Mouse (Mus musculus): ENCODE data around the gene Galm. TPM values are rescaled to one million over a fixed set of nuclear protein-coding genes. Genes with fewer than 3 reads are reported as not detected.

Gene Galm
- polyA plus RNA-seq, 1 experiment: 2.5 TPM

- no peak for TF ChIP-seq MYOG (IDR thresholded peaks at IDR 0.05; ENCODE audit: control insufficient read depth in 1 of 3, insufficient read depth in 1 of 3, insufficient read length in 2 of 3, low read depth in 2 of 3)
- TF ChIP-seq TCF3 (IDR thresholded peaks at IDR 0.05; ENCODE audit: insufficient read length, low read depth): no peak
- TF ChIP-seq MYOD1 (IDR thresholded peaks at IDR 0.05; ENCODE audit: control insufficient read depth in 1 of 3, insufficient read length in 2 of 3, low read depth in 2 of 3): no peak
- TF ChIP-seq E2F4 (IDR thresholded peaks at IDR 0.05; ENCODE audit: insufficient read depth): no peak
- TF ChIP-seq TCF12 (IDR thresholded peaks at IDR 0.05; ENCODE audit: insufficient read depth, poor library complexity, severe bottlenecking): no peak
- TF ChIP-seq POLR2AphosphoS2 (IDR thresholded peaks at IDR 0.05; ENCODE audit: insufficient read length, low read depth): no peak
- Histone ChIP-seq H3ac (ENCODE audit: control insufficient read depth, insufficient read length) (no peak overlapping the region), H3K27me3 (ENCODE audit: control insufficient read depth, insufficient read depth, insufficient read length) (no peaks in the 10 kb centered on the region), H3K36me3 (ENCODE audit: control insufficient read depth, insufficient read depth) (no peaks in the 10 kb centered on the region), H3K4me3 (no peak overlapping the region), H3K4me2 (ENCODE audit: low read depth) (no peak overlapping the region), H3K79me2 (ENCODE audit: control insufficient read depth, insufficient read depth) (no peaks in the 10 kb centered on the region)
Observed at GRCm38 (mm10) chr17:80233844-80234243, 106.6 kb downstream of the Galm start.

DNA sequence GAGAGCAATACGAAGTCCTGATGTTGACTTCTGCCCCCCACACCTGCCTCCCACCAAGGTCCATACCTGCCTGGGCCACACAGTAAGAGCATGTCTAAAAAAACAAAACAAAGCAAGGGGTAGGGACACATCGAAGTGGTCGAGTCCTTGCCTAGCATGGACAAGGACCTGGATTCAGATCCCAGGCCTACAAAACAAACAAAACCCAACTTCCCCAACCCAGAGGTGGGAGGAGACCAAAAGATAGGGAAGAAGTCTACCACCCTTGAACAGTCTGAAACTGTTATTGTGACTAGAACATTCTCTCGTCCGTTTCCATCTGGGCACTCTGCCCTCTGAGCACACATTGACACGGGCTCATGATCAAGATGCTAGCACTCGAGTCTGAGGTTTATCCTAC lies 107.1 kb downstream of the Galm start:
- Histone ChIP-seq H3K27me3 (ENCODE audit: control insufficient read depth, insufficient read depth, insufficient read length) (no peaks in the 10 kb centered on the region), H3K79me2 (ENCODE audit: control insufficient read depth, insufficient read depth) (no peaks in the 10 kb centered on the region), H3K4me2 (ENCODE audit: low read depth) (no peak overlapping the region), H3K36me3 (ENCODE audit: control insufficient read depth, insufficient read depth) (no peaks in the 10 kb centered on the region), H3ac (ENCODE audit: control insufficient read depth, insufficient read length) (no peak overlapping the region), H3K4me3 (no peak overlapping the region)
- TF ChIP-seq MYOD1 (IDR thresholded peaks at IDR 0.05; ENCODE audit: control insufficient read depth in 1 of 3, insufficient read length in 2 of 3, low read depth in 2 of 3) (no peak), CEBPB (IDR thresholded peaks at IDR 0.05; ENCODE audit: insufficient read depth, poor library complexity, severe bottlenecking) (no peak), USF1 (IDR thresholded peaks at IDR 0.05; ENCODE audit: low read depth) (no peak), MAX (IDR thresholded peaks at IDR 0.05; ENCODE audit: low read depth) (no peak), POLR2AphosphoS2 (IDR thresholded peaks at IDR 0.05; ENCODE audit: insufficient read length, low read depth) (no peak), REST (IDR thresholded peaks at IDR 0.05; ENCODE audit: insufficient read depth, insufficient read length) (no peak), TCF12 (IDR thresholded peaks at IDR 0.05; ENCODE audit: insufficient read depth, poor library complexity, severe bottlenecking) (no peak), E2F4 (IDR thresholded peaks at IDR 0.05; ENCODE audit: insufficient read depth) (no peak), TCF3 (IDR thresholded peaks at IDR 0.05; ENCODE audit: insufficient read length, low read depth) (no peak), SRF (IDR thresholded peaks at IDR 0.05; ENCODE audit: control insufficient read depth, insufficient read length, low read depth) (no peak), MYOG (IDR thresholded peaks at IDR 0.05; ENCODE audit: control insufficient read depth in 1 of 3, insufficient read depth in 1 of 3, insufficient read length in 2 of 3, low read depth in 2 of 3) (no peak), POLR2A (IDR thresholded peaks at IDR 0.05; ENCODE audit: insufficient read length, low read depth) (no peak)

Other genes starting within 250 kb of the Galm start
- gene Atl2, start 231.3 kb upstream of the Galm start, polyA plus RNA-seq (2012; fragmentation: generic; extraction: Trizol): 13.9 TPM
- 24.0 TPM for gene Hnrnpll, start 65.1 kb upstream of the Galm start, polyA plus RNA-seq (2012; fragmentation: generic; extraction: Trizol)
- 72.0 TPM for gene Srsf7, start 79.8 kb downstream of the Galm start, polyA plus RNA-seq (2012; fragmentation: generic; extraction: Trizol)
- gene Ttc39d, start 80.0 kb downstream of the Galm start, polyA plus RNA-seq (2012; fragmentation: generic; extraction: Trizol): 0.01 TPM
- 6.5 TPM for gene Gemin6, start 97.0 kb downstream of the Galm start, polyA plus RNA-seq (2012; fragmentation: generic; extraction: Trizol)
- gene Morn2, start 162.7 kb downstream of the Galm start, polyA plus RNA-seq (2012; fragmentation: generic; extraction: Trizol): 30.4 TPM
- 7.4 TPM for gene Dhx57, start 163.0 kb downstream of the Galm start, polyA plus RNA-seq (2012; fragmentation: generic; extraction: Trizol)
- gene Arhgef33, start 179.9 kb downstream of the Galm start, polyA plus RNA-seq (2012; fragmentation: generic; extraction: Trizol): 0.01 TPM
- gene Gm10190, start 246.1 kb downstream of the Galm start, polyA plus RNA-seq (2012; fragmentation: generic; extraction: Trizol): not detected